Mouse (Mus musculus): ENCODE data around the gene Rims3. TPM values are rescaled to one million over a fixed set of nuclear protein-coding genes. Genes with fewer than 3 reads are reported as not detected.
A peak's percentile ranks its signal among the peaks of the same experiment; 100 is the strongest.

Rims3 gene
- total RNA-seq, 2 experiments from 2014 or later: 0.06 TPM; not detected in 1

- no peak for DNase-seq
- intact Hi-C loops (cut with DNase I; ENCODE audit: low total_unique reads): loop anchor here (5.0 to 10.0 kb wide), 2 partner anchors 35 to 193 kb away; partner anchors contain the start of gene Rims3
Observed at GRCm38 (mm10) chr4:120887381-120888112, 32.9 kb downstream of the Rims3 start.

- intact Hi-C loops (cut with DNase I; ENCODE audit: low total_unique reads): loop anchor here (5.0 to 10.0 kb wide), 2 partner anchors 37 to 194 kb away; partner anchors contain the start of gene Rims3
- DNase-seq: no peak
Observed at GRCm38 (mm10) chr4:120888884-120889283, 34.3 kb downstream of the Rims3 start.

- intact Hi-C loops (cut with DNase I; ENCODE audit: low total_unique reads): no loop called here
- no peak for DNase-seq
Observed at GRCm38 (mm10) chr4:120890754-120891440, 36.3 kb downstream of the Rims3 start.

- intact Hi-C loops (cut with DNase I; ENCODE audit: low total_unique reads): no loop called here
- DNase-seq: no peak
Observed at GRCm38 (mm10) chr4:120891960-120892359, 37.3 kb downstream of the Rims3 start.

GRCm38 (mm10) chr4:120892516-120892915 lies 37.9 kb downstream of the Rims3 start:
- no peak for DNase-seq
- intact Hi-C loops (cut with DNase I; ENCODE audit: low total_unique reads): no loop called here

- DNase-seq: no peak
- intact Hi-C loops (cut with DNase I; ENCODE audit: low total_unique reads): no loop called here
Observed at GRCm38 (mm10) chr4:120893656-120894401, 39.2 kb downstream of the Rims3 start.

- intact Hi-C loops (cut with DNase I; ENCODE audit: low total_unique reads): no loop called here
- DNase-seq: no peak
Observed at GRCm38 (mm10) chr4:120894584-120894983, 40.0 kb downstream of the Rims3 start.

- no peak for DNase-seq
- intact Hi-C loops (cut with DNase I; ENCODE audit: low total_unique reads): no loop called here
Observed at GRCm38 (mm10) chr4:120895226-120895625, 40.6 kb downstream of the Rims3 start.

- DNase-seq: no peak
- intact Hi-C loops (cut with DNase I; ENCODE audit: low total_unique reads): no loop called here
Observed at GRCm38 (mm10) chr4:120895810-120896584, 41.4 kb downstream of the Rims3 start.

GRCm38 (mm10) chr4:120904533-120904932 lies 49.9 kb downstream of the Rims3 start:
- intact Hi-C loops (cut with DNase I; ENCODE audit: low total_unique reads): no loop called here
- DNase-seq: no peak

- intact Hi-C loops (cut with DNase I; ENCODE audit: low total_unique reads): no loop called here
- no peak for DNase-seq
Observed at GRCm38 (mm10) chr4:120905644-120906043, 51.0 kb downstream of the Rims3 start.

- intact Hi-C loops (cut with DNase I; ENCODE audit: low total_unique reads): loop anchor here (5.0 kb wide), 1 partner anchor 62 kb away; no protein-coding TSS in a partner anchor
- DNase-seq: peak; percentile 42
Observed at GRCm38 (mm10) chr4:120909558-120910150, 55.0 kb downstream of the Rims3 start.

- intact Hi-C loops (cut with DNase I; ENCODE audit: low total_unique reads): loop anchor here (5.0 kb wide), 1 partner anchor 64 kb away; no protein-coding TSS in a partner anchor
- DNase-seq: no peak
Observed at GRCm38 (mm10) chr4:120911086-120911485, 56.5 kb downstream of the Rims3 start.

GRCm38 (mm10) chr4:120912866-120913265 lies 58.2 kb downstream of the Rims3 start:
- DNase-seq: no peak
- intact Hi-C loops (cut with DNase I; ENCODE audit: low total_unique reads): loop anchor here (5.0 kb wide), 1 partner anchor 66 kb away; no protein-coding TSS in a partner anchor

- no peak for DNase-seq
- intact Hi-C loops (cut with DNase I; ENCODE audit: low total_unique reads): loop anchor here (5.0 kb wide), 1 partner anchor 66 kb away; no protein-coding TSS in a partner anchor
Observed at GRCm38 (mm10) chr4:120913443-120913842, 58.8 kb downstream of the Rims3 start.

GRCm38 (mm10) chr4:120913861-120914260 lies 59.2 kb downstream of the Rims3 start:
- no peak for DNase-seq
- intact Hi-C loops (cut with DNase I; ENCODE audit: low total_unique reads): loop anchor here (5.0 kb wide), 1 partner anchor 67 kb away; no protein-coding TSS in a partner anchor

- DNase-seq: no peak
- intact Hi-C loops (cut with DNase I; ENCODE audit: low total_unique reads): loop anchor here (5.0 kb wide), 1 partner anchor 67 kb away; no protein-coding TSS in a partner anchor
Observed at GRCm38 (mm10) chr4:120914501-120914900, 59.9 kb downstream of the Rims3 start.

GRCm38 (mm10) chr4:120921461-120921860 lies 66.8 kb downstream of the Rims3 start:
- intact Hi-C loops (cut with DNase I; ENCODE audit: low total_unique reads): no loop called here
- DNase-seq: no peak

Measured in gastrocnemius, postnatal 14 days (tissue).